Comparison of ENCODE assay signal across 17 mouse cellular contexts in the genomic region with DNA sequence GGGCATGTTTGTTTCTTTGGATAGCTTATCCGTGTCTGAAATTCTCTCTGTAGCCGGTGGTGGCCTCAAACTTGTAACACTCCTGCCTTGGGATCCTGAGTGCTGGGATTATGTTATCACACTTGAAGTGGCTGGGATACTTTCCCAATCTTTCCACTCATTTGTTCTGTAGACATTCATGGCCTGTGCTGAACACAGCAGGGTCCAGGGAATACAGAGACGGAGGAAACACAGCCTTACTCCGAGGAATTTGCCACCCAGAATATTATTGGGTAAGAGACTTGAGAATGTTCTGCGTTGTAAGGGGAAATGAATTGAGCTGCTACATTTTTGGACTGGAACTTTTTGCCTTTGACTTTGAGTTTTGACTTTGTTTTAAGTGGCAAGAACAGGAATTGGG.
"Had no signal": no experiment of that assay in that cellular context is flagged by ENCODE, and none has a peak within 500 bp of the region (broad histone marks: within the 10 kb centered on the region; RNA-seq: fewer than 3 reads in every experiment).

No protein-coding gene starts in this region.

- ATAC-seq: liver, postnatal 0 days; midbrain, embryonic 13.5 days; midbrain, embryonic 15.5 days had no signal

- H3K4me1 ChIP-seq: liver, embryonic 13.5 days; liver, embryonic 15.5 days; lung, embryonic 15.5 days; megakaryocyte, embryonic 14.5 days; stomach, embryonic 15.5 days had no signal

- H3K4me2 ChIP-seq: liver, embryonic 11.5 days; liver, embryonic 13.5 days; liver, embryonic 15.5 days; lung, embryonic 15.5 days; midbrain, embryonic 11.5 days; midbrain, embryonic 13.5 days; midbrain, embryonic 15.5 days; neural tube, embryonic 12.5 days; stomach, embryonic 15.5 days had no signal

- H3K36me3 ChIP-seq: liver, embryonic 13.5 days; liver, embryonic 15.5 days; lung, embryonic 15.5 days; midbrain, embryonic 13.5 days; midbrain, embryonic 15.5 days; neural tube, embryonic 12.5 days; stomach, embryonic 15.5 days had no signal

- H3K4me3 ChIP-seq: liver, embryonic 13.5 days; liver, embryonic 15.5 days; lung, embryonic 15.5 days; megakaryocyte, embryonic 14.5 days; midbrain, embryonic 13.5 days; midbrain, embryonic 15.5 days; neural tube, embryonic 12.5 days; stomach, embryonic 15.5 days had no signal

- DNase-seq: liver, embryonic 13.5 days; liver, postnatal 0 days; right cerebral cortex, postnatal 14 days; thymus, adult 2 months; thymus, postnatal 25 days; thymus, postnatal 4 days had no signal

- H3K9ac ChIP-seq: liver, embryonic 13.5 days; liver, embryonic 15.5 days; liver, postnatal 0 days; lung, embryonic 15.5 days; midbrain, embryonic 13.5 days; midbrain, embryonic 15.5 days; neural tube, embryonic 12.5 days; stomach, embryonic 15.5 days had no signal

- H3K9me3 ChIP-seq: liver, embryonic 13.5 days; liver, embryonic 15.5 days; lung, embryonic 15.5 days; megakaryocyte, embryonic 14.5 days; midbrain, embryonic 13.5 days; midbrain, embryonic 15.5 days; neural tube, embryonic 12.5 days; stomach, embryonic 15.5 days had no signal

- H3K27me3 ChIP-seq: lung, embryonic 15.5 days; midbrain, embryonic 13.5 days; midbrain, embryonic 15.5 days; neural tube, embryonic 12.5 days; stomach, embryonic 15.5 days had no signal

- H3K27ac ChIP-seq: liver, embryonic 13.5 days; liver, embryonic 15.5 days; lung, embryonic 15.5 days; macrophage; midbrain, embryonic 13.5 days; midbrain, embryonic 15.5 days; neural tube, embryonic 12.5 days; stomach, embryonic 15.5 days; stomach, postnatal 0 days had no signal
